Mouse (Mus musculus): ENCODE measurements around the gene Ubac1. TPM values are rescaled to one million over a fixed set of nuclear protein-coding genes. Genes with fewer than 3 reads are reported as not detected.

Ubac1 gene
- total and polyA plus RNA-seq, 3 experiments: 79.1 to 88.5 TPM; not detected in 1

DNA sequence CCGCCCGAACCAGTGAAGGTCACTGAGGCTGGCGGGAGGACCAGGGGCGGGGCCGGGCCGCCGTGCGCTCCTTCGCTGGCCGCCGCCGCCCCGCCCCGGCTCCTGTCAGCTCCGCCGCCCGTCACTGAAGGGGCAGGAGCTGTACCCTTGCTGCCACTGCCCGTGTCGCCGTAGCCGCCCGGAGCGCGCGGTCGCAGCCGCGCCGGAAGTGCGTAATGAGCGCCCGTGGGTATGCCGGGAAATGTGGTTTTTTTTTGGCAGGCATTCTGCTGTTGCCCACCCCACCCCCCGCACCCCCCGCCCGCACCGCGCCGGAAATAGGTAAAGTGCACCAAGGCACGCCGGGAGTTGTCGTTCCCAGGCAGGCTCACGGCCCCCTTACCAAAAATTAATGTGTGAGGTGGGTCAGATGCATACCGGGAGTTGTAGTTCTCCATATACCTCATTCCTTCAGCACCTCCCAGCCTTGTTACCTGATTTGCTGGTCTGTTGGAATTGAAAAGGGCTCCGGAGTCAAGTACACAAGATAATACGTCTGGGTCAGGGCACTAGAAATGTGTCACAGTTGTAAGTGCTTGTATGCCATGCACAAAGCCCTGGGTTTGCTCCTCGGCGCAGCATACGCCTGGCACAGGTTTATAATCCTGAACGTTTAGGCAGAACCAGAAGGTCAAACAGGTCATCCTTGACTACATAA lies at the start of gene Ubac1 (continued):
- peak; percentile 64 for TF ChIP-seq NELFE (IDR thresholded peaks at IDR 0.05; ENCODE audit: low read depth, low read length)
- no peak for TF ChIP-seq MAFK (IDR thresholded peaks at IDR 0.05; ENCODE audit: borderline replicate concordance, low read depth, low read length)
- peak; percentile 98 for TF ChIP-seq HCFC1 (IDR thresholded peaks at IDR 0.05; ENCODE audit: low read depth, low read length)

DNA sequence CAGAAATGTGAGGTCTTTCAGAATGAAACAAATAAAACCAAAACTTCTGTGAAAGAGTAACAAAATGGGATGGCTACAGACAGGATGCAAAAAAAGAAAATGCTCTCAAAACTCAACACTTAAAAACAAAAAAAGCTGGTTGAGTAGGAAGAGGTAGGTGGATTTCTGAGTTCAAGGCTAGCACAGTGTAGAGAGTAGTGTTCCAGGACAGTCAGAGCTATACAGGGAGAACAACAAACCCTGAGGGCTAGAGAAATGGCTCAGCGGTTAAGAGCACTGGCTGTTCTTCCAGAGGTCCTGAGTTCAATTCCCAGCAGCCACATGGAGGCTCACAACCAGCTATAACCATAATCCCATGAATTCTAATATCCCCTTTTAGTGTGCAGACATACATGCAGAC lies 47.0 kb upstream of the Ubac1 start:
- no peaks in the 10 kb centered on the region for H3K79me2 ChIP-seq (ENCODE audit: control insufficient read depth, insufficient read depth, low read length, poor library complexity)
- H3K9ac ChIP-seq (ENCODE audit: control insufficient read depth, low read depth, low read length, poor library complexity, severe bottlenecking): no peak overlapping the region

DNA sequence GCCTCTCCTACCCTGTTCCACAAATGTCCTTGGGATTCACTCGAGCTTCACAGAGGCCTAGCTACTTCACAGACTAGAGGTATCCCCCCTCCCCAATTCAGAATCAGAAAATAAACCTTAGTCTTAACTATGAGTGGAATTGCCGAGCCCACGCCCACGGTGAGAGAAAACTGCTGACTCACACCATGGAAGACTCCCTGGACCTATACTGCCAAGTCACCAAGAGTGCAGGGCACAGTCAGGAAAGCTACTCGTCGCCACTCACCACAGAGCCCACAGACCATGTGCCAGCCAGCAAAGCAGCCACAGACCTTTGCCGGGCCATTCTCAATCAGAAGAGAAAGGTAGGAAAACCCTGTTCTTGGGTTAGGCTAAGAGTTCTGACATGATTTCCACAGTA lies 46.6 kb upstream of the Ubac1 start:
- H3K9ac ChIP-seq (ENCODE audit: control insufficient read depth, low read depth, low read length, poor library complexity, severe bottlenecking): no peak overlapping the region
- H3K36me3 ChIP-seq (ENCODE audit: control insufficient read depth in 1 of 2, insufficient read depth in 2 of 2, low read length in 2 of 2): no peaks in the 10 kb centered on the region
- no peaks in the 10 kb centered on the region for H3K9me3 ChIP-seq (replicated peaks; ENCODE audit: insufficient read depth, low read length)
- peaks cover 0 to 4% of the 10 kb centered on the region in 2 experiments; a peak in 1 of 4 replicates for H3K4me1 ChIP-seq (ENCODE audit: control insufficient read depth in 1 of 2, insufficient read depth in 2 of 2, low read length in 2 of 2)
- no peak overlapping the region for H3K4me3 ChIP-seq (ENCODE audit: control insufficient read depth in 1 of 2, insufficient read depth in 1 of 2, low read depth in 2 of 2, low read length in 2 of 2)
- peak; percentile 5 for DNase-seq (ENCODE audit: low read depth, low spot score)
- H3K27me3 ChIP-seq (ENCODE audit: control insufficient read depth in 1 of 2, insufficient read depth in 2 of 2, low read length in 2 of 2): peaks cover 0 to 2% of the 10 kb centered on the region in 2 experiments; a peak in 1 of 4 replicates
- no peaks in the 10 kb centered on the region for H3K79me2 ChIP-seq (ENCODE audit: control insufficient read depth, insufficient read depth, low read length, poor library complexity)
- TF ChIP-seq SMC3 (IDR thresholded peaks at IDR 0.05; ENCODE audit: low read depth, low read length): no peak
- TF ChIP-seq BHLHE40 (IDR thresholded peaks at IDR 0.05; ENCODE audit: borderline replicate concordance, low read depth, low read length): no peak
- no peak for TF ChIP-seq CHD1 (IDR thresholded peaks at IDR 0.05; ENCODE audit: low read depth, low read length)
- TF ChIP-seq HCFC1 (IDR thresholded peaks at IDR 0.05; ENCODE audit: low read depth, low read length): no peak
- no peak overlapping the region for H3K27ac ChIP-seq (ENCODE audit: control insufficient read depth, low read depth, low read length)

More for the DNA sequence above, 47.0 kb upstream of the Ubac1 start:
- peaks cover 0 to 4% of the 10 kb centered on the region in 2 experiments; a peak in 1 of 4 replicates for H3K4me1 ChIP-seq (ENCODE audit: control insufficient read depth in 1 of 2, insufficient read depth in 2 of 2, low read length in 2 of 2)
- TF ChIP-seq NELFE (IDR thresholded peaks at IDR 0.05; ENCODE audit: low read depth, low read length): no peak
- TF ChIP-seq CHD2 (IDR thresholded peaks at IDR 0.05; ENCODE audit: low read length): no peak
- no peak for TF ChIP-seq RCOR1 (IDR thresholded peaks at IDR 0.05; ENCODE audit: low read depth, low read length)
- no peak for TF ChIP-seq ZNF384 (IDR thresholded peaks at IDR 0.05; ENCODE audit: low read depth, low read length)
- TF ChIP-seq MYB (IDR thresholded peaks at IDR 0.05; ENCODE audit: low read depth, low read length): no peak
- no peak for TF ChIP-seq JUND (IDR thresholded peaks at IDR 0.05; ENCODE audit: low read depth, low read length)
- TF ChIP-seq CHD1 (IDR thresholded peaks at IDR 0.05; ENCODE audit: low read depth, low read length): no peak
- H3K4me3 ChIP-seq (ENCODE audit: control insufficient read depth in 1 of 2, insufficient read depth in 1 of 2, low read depth in 2 of 2, low read length in 2 of 2): no peak overlapping the region
- no peaks in the 10 kb centered on the region for H3K9me3 ChIP-seq (replicated peaks; ENCODE audit: insufficient read depth, low read length)
- no peak overlapping the region for H3K27ac ChIP-seq (ENCODE audit: control insufficient read depth, low read depth, low read length)
- peaks cover 0 to 2% of the 10 kb centered on the region in 2 experiments; a peak in 1 of 4 replicates for H3K27me3 ChIP-seq (ENCODE audit: control insufficient read depth in 1 of 2, insufficient read depth in 2 of 2, low read length in 2 of 2)
- no peaks in the 10 kb centered on the region for H3K36me3 ChIP-seq (ENCODE audit: control insufficient read depth in 1 of 2, insufficient read depth in 2 of 2, low read length in 2 of 2)
- DNase-seq (ENCODE audit: low read depth, low spot score): no peak

DNA sequence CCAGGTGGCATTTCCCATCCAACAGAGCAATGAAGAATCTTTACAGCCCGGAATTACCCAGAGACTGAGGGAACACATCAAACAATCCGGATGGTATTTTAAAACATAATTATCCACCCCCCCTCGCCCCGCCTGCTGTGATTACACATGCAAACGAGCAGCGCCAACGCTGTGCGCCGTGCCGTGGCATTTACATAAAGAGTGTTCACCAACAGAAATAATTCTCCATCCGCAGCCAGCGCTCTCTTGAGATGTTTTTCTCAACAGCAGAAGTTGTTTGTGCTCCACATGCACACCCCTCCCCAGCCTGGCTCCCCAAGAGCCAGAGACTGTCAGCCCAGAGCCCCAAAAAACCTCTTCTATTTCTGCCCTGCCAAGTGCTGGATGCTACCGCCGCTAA lies 45.0 kb upstream of the Ubac1 start:
- no peaks in the 10 kb centered on the region for H3K36me3 ChIP-seq (ENCODE audit: control insufficient read depth in 1 of 2, insufficient read depth in 2 of 2, low read length in 2 of 2)
- H3K4me1 ChIP-seq (ENCODE audit: control insufficient read depth in 1 of 2, insufficient read depth in 2 of 2, low read length in 2 of 2): peaks cover 0 to 4% of the 10 kb centered on the region in 2 experiments; a peak in 1 of 4 replicates
- H3K27ac ChIP-seq (ENCODE audit: control insufficient read depth, low read depth, low read length): no peak overlapping the region
- no peak overlapping the region for H3K4me3 ChIP-seq (ENCODE audit: control insufficient read depth in 1 of 2, insufficient read depth in 1 of 2, low read depth in 2 of 2, low read length in 2 of 2)
- H3K79me2 ChIP-seq (ENCODE audit: control insufficient read depth, insufficient read depth, low read length, poor library complexity): no peaks in the 10 kb centered on the region
- DNase-seq (ENCODE audit: low read depth, low spot score): no peak
- H3K9me3 ChIP-seq (replicated peaks; ENCODE audit: insufficient read depth, low read length): no peaks in the 10 kb centered on the region
- no peak overlapping the region for H3K9ac ChIP-seq (ENCODE audit: control insufficient read depth, low read depth, low read length, poor library complexity, severe bottlenecking)
- TF ChIP-seq TAL1 (IDR thresholded peaks at IDR 0.05; ENCODE audit: low read length): no peak
- no peak for TF ChIP-seq USF2 (IDR thresholded peaks at IDR 0.05; ENCODE audit: borderline replicate concordance in 1 of 2, insufficient read depth in 1 of 2, low read depth in 1 of 2, low read length in 2 of 2)
- no peak for TF ChIP-seq EP300 (IDR thresholded peaks at IDR 0.05; ENCODE audit: low read depth in 1 of 2, low read length in 2 of 2)
- TF ChIP-seq UBTF (IDR thresholded peaks at IDR 0.05; ENCODE audit: borderline replicate concordance, insufficient read depth, low read depth, low read length): no peak
- TF ChIP-seq HCFC1 (IDR thresholded peaks at IDR 0.05; ENCODE audit: low read depth, low read length): no peak
- TF ChIP-seq ELF1 (IDR thresholded peaks at IDR 0.05; ENCODE audit: low read depth, low read length): no peak
- TF ChIP-seq E2F4 (IDR thresholded peaks at IDR 0.05; ENCODE audit: borderline replicate concordance, low read depth, low read length): no peak
- no peak for TF ChIP-seq NELFE (IDR thresholded peaks at IDR 0.05; ENCODE audit: low read depth, low read length)
- no peak for TF ChIP-seq BHLHE40 (IDR thresholded peaks at IDR 0.05; ENCODE audit: borderline replicate concordance, low read depth, low read length)
- peaks cover 0 to 2% of the 10 kb centered on the region in 2 experiments; a peak in 1 of 4 replicates for H3K27me3 ChIP-seq (ENCODE audit: control insufficient read depth in 1 of 2, insufficient read depth in 2 of 2, low read length in 2 of 2)

Data from MEL (cell line).